Mouse (Mus musculus) testis, adult 2 months (tissue): ENCODE measurements around the gene Rnf38.

Experiments used
- CTCF ChIP-seq: fragments of 200-500 bp; IDR thresholded peaks from 2 replicates; pipeline ENCODE4 v1.5.1; 2012; ENCODE audit warnings: low read depth, mild to moderate bottlenecking, inconsistent platforms, low read length, moderate library complexity; ENCODE audit not compliant: control insufficient read depth, insufficient read depth, insufficient replicate concordance
- POLR2A ChIP-seq: fragments of 200-500 bp; IDR thresholded peaks from 2 replicates; pipeline ENCODE4 v1.6.1; 2012; ENCODE audit warnings: low read depth, mild to moderate bottlenecking, inconsistent platforms, low read length, moderate library complexity; ENCODE audit not compliant: control insufficient read depth

GRCm38 (mm10) chr4:44164621-44165020 lies 69.0 kb downstream of the Rnf38 start:
- TF ChIP-seq CTCF (no peak), POLR2A (no peak)
